Mouse (Mus musculus) layer of hippocampus, adult 9-10 months (tissue): Measurements from ENCODE around the gene Sorcs3.

ENCODE experiments used
- DNase-seq: peaks from one replicate; pipeline ENCODE4 v3.0.0; 2022; ENCODE audit warnings: low spot score

Gene Sorcs3

GRCm38 (mm10) chr19:48834342-48834741, 628.5 kb downstream of the Sorcs3 start:
- DNase-seq, result no peak

GRCm38 (mm10) chr19:48839418-48839817, 633.6 kb downstream of the Sorcs3 start:
- no peak for DNase-seq

GRCm38 (mm10) chr19:48847700-48848099, 641.9 kb downstream of the Sorcs3 start:
- DNase-seq, result no peak

GRCm38 (mm10) chr19:48850466-48850865, 644.6 kb downstream of the Sorcs3 start:
- DNase-seq, result no peak
